Mouse (Mus musculus): ENCODE results near the gene Cyba.

Cyba gene

DNA sequence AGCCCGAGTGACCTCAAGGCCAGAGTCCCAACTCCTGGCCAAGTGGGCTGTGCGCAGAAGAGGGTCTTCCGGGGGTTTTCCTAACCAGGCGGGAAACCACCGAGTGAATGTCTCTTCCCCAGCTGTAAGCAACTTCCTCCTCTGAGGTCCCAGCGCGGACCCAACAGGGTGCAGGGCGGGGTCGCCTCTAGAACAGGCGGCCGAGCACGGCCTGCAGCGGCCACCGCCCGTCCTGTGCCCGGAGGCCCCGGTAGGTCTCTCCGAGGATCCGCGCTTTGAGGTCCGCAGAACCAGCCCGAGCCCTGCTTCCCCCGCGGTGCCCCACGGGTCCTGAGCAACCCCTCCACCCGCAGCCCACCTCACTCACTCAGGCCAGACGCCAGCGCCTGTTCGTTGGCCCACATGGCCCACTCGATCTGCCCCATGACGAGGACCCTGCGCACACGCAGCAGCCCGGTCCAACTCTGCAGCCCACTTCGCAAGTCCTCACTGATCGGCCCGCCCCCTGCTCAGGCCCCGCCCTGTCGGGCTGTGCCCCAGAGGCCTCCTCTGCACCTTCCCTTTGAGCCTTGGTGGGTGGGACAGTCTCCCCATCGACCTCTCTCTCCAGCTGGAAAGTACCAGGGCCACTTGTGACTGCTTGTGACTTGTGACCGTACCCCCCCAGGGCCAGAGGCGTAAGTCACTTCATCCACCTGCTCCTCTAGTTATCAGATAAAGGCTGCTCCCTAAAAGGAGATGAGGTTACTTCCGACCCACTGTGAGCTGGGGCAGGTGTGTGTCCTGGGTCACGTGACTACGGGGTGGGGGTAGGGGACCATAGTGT lies at the start of gene Cyba:
Cyba (minus strand) TSS at position 488 of the 826 bp plus-strand sequence.
- DNase-seq, result peak; percentile 84 to 91

DNA sequence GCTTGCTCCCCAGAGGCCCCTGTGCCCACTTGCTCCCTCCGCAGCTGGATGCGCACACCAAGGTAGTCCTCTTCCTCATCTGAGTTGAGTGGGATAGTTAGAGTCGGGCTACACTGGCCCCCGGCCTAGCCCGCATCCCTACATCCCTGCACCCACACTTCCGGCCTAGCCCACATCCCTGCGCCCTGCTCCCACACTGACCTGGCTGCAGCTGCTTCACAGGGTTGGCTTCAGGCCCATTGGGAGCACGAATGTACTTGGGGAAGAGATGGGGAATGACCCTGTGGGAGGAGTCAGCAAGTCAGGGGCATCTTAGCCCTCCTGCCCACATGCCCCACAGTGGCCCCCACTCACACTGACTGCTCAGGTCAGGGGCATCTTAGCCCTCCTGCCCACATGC lies 49.7 kb upstream of the Cyba start:
- DNase-seq, result no peak

DNA sequence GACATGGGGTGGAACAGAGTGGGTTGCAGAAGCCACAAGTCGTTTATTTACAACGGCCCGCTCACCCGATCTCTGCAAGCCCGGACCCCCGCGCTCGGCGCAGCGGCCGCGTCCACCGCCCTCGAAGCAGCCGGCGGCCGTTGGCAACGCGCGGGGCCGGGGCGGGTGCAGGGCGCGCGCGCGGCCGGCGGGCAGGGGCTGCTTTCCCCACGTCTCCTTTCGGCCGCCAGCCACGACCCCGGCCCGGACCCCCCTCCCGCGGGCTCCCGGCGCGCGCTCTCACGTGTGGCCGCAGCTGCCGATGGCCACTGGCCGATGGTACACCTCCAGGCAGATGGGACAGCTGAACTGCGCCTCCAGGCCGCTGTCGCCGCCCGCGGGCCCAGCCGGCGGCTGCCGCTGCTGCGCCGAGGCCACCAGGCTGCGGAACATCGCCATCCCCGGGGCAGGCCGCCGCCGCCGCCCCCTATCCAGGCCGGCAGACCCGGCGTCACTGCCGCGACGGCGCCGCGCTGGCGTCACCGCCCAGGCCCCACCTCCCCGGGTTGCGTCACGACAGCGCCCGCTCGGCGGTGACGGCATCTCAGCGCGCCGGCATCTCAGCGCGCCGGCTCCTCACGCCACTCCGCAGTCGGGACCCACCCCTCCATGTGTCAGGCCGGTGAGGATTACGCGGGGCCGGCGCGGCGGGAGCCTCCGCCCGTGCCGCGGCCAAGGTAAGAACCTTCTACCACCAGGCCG lies 43.0 kb upstream of the Cyba start, which contains the start of the genes Rnf166 and Ctu2:
Rnf166 (minus strand) TSS at position 485 of the 741 bp plus-strand sequence.
Ctu2 (plus strand) TSS at position 564 of the 741 bp plus-strand sequence.
- peak; percentile 95 to 96 for DNase-seq

DNA sequence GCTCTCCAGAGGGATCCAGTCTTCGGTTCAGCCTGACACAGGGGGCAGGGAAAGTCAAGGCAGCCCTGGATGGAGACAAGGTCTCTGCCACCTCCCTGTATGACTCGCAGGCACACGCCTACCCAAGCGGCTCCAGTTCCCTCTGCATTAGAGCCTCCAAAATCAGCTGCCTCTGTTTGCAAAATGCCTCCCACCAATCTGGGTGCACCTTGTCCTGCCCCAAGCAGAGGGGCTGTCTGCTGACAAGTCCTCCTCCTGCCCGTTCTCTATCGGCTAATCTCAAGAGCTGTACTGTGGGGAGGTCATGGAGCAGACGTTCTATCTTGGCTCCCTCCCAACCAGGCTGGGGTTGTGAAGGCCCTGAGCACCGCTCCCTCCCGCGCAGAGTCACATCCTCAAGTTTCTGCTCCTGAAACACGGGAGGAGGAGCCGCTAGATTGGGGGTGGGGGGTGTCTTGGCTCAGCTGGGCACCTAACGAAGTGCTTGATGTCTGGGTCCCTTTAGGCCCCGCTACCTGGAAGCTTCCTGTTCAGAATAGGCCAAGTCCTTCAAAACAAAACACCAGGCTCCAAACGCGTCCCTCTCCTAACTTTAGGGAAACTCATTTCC lies 42.3 kb upstream of the Cyba start:
- peak; percentile 54 to 69 for DNase-seq

DNA sequence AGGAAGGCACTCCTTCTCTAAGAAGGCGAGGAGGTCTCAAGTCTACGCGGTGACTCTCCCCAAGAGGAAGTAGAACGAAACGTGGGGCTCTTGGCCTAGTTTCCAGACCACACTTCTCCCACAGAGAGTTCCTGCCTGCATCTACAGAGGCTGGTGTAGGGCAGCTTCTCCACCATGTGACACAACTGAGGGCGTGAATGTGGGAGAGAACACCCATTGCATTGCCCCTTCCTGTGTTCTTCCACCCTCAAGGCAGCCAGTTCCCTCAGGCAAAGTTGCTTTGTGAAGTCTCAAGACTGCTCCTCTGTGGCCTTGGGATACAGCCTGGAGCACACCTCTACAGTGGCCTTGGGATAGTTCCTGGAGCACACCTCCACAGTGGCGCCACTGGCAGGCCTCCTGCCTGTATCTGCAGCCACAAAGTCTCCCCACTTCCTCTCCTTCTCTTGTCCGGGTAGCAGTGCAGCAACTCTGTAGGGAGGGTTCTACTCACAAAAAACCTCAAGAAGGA lies 41.2 kb upstream of the Cyba start:
- DNase-seq, result no peak

DNA sequence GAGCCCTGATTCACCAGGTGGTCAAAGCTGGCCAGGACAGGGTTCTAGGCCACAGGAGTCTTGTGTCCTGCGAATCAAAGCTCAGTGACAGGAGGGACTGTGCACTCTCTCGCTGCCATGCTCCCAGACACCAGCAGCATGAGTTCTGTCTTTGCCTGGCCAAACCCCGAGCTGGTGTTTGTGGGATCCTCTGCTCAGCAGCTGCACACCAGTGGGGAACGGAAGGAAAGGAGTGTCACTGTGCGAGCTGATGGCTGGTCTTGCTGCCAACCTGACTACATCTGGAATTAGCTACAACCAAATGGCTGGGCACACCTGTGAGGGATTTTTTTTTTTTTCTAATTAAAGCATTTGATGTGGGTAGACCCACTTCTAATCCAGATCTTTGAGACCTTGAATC lies 38.0 kb upstream of the Cyba start:
- DNase-seq, result no peak

DNA sequence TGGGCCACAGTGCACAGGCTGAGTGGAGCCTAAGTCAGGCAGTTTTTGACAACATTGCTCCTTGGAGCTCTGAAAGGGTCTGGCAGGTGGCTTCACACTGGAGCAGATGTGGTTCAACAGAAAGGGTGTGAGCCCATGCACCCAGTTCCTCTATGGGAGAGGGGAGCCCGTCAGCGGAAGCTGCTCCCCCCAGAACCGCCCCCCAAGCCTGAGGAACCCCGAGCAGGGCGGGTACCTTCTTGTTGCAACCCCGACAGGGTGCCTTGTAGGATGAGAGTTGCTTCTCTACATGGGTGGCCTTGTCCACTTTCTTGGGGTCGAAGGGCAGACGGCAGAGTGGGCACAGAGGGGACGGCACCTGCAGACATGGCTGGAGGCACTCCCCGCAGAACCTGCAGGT lies 37.2 kb upstream of the Cyba start:
- no peak for DNase-seq

DNA sequence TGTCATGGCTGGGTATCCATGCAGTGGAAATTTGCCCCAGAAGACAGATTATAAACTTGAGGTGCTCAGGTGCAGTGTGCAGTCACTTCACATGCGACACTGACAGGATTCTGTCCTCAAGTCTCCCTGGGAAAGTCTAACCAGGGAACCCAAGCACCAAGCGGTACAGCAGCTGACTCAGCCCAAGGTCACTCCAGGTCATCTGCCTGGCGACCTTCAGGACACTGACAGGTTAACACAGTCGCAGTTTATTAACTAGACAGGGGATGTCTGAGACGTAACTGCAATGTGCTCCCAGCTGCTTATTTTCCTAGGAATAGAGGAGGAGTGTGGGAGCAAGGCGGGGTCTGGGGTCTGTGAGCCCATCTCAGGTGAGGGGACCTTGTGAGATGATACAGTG lies 36.7 kb upstream of the Cyba start:
- DNase-seq, result no peak

DNA sequence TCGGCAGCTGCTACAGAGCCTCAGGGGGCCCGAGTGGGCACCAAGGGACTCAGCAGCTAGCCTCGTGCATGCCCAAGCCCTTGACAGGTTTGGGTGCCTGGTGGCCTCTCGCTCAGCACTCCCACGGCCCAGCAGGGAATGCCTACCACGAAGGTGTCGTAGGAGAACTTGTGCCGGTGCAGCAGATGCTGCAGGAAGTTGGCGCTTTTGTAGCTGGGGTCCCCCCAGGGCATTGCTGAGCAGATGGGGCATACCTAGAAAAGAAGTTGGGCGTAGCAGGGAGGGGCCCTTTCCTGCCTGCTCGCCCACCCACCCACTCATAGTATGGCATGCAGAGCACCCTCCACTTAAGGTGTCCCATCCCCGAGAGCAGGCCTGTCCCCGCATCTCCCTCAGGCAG lies 35.1 kb upstream of the Cyba start:
- DNase-seq, result no peak

DNA sequence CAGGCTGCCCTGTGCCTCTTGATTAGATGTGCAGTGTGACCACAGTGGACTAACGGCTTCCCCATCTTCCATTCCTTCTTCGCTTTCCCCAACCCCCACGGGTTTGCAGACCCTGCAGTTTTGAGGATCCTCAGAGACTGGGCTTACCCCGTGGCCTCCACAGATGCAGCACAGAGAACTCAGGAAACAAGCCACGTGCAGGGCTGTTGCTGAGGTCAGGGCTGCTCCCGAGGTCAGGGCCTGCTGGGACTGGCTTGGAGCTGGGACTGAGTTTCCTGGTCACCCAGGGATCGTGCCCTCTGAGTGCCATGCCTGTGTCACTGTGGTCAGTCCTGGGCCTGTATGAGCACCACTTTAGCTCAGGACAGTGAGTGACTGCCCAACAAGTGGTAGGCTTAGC lies 32.3 kb upstream of the Cyba start:
- DNase-seq, result no peak

DNA sequence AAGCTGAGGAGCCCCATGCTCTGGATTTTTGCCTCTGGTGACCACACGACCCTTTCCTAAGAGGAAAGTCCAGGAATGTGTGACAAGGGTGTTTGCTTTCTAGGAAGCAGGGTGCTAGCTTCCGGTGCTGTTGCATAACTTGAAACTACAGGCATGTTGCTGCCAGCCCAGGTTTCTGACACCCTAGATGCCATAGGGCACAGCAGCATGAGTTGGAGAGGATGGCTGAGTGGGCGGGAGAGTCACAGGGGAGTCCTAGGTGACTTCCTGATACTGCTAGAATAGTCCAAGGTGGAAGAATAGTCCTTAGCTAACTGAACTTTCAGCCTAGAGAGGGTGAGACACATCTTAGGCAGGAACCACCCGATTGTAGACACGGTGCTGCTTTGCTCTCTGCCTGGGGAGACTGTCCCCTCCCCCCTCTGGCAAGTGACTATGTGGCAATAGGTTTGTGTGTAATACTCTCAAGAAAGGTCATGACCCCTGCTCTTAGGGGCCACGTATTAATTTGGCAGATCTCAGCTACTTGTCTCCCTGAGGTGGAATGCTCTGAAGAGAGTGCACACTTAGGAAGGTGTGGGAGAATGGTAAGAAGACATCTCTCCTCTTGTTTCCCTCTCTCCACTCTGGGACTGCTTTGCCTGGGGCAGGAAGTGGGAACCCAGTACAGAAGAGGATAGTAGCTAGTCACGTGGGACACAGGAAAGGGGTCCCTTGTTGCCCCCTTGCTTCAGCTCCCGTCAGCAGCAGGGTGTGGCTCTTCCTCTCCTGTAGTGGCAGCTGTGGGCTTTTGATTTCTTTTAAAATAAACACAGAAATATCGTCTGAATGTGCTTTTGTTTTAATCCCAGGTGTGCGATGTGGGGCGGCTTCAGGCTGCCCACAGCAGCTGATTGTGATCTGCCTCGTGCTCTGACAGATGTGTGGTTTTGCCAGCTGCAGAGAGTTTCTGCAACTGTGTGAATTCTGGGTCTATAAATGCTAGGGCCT lies 31.2 kb upstream of the Cyba start:
- no peak for DNase-seq

DNA sequence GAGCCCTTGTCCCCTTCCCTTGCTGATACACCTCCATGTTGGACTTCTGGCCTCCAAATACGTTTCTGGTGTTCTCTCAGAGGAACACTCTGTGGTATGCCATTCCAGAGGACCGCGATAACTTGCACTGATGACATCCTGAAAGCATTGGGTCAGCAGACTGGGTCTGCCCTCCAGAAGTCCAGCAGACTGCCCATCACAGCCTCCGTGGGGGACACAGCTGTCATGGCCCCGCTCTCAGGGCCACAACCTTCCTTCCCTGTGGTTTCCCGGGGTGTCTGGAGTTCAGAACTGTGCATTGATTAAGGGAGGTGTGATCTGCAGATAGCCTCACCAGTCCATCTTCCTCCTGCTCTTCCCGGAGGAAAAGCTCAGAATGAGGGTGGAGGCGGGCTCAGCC lies 29.8 kb upstream of the Cyba start:
- no peak for DNase-seq

DNA sequence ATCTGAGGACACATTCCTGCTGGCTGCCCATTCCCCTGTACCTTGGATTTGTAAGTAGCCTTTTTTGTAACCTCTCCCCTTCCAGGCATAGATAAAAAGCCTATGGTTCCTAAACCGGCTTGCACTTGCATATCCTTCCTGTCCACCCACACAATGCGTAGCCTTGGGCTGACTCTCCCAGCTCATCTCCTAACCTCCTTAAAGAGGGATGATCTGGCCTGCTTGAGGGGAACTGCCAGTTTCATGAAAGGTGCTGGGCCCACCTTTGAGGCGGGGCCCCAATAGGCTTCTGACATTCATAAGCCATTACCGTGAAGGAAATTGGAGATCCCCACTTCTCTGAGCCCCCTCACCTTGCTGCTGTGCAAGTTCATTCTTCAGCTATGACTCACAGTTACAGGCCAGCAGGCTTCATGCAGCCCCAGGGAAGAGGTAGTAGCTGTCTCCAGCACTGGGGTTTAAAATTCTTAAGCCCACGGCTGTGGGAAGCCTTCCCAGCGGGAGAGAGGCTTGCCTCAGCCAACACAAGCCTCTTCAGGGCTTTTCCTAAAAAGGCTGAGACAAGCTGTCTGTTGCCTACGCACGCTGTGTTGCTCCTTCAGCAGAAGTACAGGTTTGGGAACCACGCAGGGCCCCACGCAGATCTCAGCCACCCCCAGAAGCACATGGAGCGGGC lies 28.9 kb upstream of the Cyba start:
- DNase-seq, result no peak

DNA sequence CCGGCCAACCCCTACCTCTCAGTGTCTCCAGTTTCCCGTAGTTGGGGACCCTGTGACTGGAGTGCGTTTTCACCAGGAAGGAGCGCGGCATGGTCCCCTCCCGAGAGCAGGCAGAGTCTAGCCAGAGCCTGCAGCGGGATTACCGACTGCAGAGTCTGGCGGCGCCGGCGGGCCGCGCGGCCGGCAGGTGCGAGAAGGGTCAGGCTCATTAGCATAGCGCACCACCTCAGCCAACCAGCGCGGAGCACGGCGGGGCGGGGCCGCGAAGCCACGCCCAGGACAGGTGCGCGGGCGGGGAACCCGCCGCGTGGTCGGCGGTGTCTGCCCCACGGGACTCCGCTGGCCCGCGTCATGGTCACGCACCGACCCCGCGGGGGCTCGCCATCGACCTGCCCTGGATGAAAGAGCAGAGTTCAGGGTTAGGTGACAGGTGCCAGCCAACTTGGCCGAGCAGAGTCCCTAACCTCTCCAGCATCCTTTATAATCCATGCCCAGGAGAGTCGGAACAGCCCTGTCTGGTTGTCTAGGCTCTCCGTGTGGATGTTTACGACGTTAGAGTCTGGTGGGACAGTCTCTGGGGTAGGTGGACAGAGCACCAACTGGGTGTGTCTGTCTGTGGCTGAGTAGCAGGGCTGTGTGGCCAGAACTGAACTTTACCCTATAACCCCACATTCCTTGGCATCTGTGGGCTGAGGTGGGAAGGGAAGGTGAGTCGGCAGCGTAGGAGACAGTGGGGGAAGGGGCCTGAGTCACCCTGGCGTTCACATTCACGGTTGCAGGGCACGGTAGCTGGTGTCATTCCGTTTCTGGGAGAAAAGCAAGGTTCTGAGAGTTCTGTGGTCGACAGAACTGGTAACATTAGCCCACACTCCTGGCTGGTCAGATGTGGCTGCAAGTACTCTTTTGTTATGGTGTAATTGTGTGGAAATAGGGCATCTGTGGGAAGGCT lies 28.1 kb upstream of the Cyba start, which contains the start of gene Snai3:
Snai3 (minus strand) TSS at position 210 of the 949 bp plus-strand sequence.
- peak; percentile 72 to 85 for DNase-seq

DNA sequence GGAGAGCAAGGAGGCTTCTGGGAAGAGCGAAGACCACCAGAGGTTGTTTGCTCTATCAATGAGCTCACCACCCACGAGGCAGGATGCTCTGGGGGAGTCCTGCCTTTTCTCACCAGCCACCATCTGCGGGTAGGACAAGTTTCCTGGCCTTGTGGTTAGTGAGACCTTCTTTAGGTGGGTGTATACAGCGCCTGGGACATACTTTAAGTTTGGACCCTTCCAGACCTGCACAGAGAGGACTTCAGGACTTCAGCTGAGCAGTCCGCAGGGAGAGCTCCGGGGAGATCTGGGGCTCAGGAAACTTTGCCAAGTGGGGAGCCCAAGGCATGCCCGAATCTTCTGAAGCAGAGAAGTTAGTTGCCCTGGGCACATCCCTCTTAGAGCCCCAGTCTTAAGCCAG lies 27.3 kb upstream of the Cyba start:
- DNase-seq, result no peak

DNA sequence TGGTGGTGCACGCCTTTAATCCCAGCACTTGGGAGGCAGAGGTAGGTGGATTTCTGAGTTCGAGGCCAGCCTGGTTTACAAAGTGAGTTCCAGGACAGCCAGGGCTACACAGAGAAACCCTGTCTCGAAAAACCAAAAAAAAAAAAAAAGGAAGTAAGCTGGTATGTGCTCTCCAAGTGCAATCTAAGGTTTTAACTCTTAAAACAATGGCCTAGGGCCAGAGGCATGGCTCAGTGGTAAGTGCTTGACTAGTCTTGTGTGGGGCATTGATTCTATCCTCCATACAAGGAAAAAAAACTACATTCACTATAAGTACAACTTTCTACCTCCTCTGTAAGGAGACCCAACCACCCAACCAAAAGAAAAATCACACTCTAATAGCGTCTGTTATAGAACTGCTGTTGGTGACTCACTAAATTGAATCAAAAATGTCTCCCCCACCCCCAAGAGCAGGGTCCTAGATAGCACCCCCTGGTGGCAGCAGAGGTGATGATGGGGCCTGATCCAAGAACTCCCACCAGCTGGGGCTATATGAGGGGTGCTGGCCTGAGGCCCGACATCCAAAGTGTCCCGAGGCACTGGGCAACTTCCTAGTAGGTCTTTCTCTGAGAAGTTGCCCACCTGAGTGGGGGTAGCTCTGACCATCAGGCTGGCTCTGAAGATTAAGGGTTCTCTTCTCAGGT lies 26.6 kb upstream of the Cyba start:
- DNase-seq, result peak; percentile 56 to 58

DNA sequence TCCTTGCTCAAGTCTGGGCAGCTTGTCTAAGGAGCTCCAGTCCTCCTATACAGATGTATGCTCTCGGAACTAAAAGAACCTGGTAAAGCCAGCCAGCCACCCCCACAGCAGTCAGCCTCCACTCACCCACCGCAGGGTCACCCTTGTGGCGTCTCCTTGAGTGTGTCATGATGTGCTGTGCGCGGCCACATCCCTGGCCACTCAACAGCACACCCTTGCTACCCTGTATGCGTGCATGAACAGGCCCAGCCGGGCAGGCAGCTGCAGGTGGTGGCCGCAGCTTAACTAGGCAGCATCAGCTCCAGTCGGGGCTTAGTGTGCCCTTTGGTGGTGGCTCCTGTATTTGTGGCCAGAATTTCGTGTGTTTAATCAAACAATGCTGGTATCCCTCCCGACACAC lies 24.4 kb upstream of the Cyba start:
- DNase-seq, result no peak

DNA sequence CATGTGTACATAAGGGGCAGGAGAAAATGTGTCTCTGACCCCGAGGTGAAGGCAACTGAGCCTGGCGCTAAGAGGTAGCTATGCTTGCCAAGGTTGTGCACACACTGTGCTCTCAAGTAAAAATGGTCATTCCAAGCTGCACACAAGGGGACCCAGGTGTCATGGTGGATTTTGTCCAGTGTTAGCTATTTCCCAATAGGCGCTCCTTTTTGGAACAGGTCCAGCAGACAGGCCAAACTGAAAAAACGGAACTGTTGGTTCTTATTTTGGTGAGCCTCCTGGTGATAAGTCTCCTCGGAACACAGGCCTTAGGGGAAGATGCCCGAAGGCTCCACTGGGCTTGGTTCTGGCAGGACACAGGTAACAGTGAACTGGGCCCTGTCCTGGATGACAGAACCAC lies 21.7 kb upstream of the Cyba start:
- DNase-seq, result no peak

DNA sequence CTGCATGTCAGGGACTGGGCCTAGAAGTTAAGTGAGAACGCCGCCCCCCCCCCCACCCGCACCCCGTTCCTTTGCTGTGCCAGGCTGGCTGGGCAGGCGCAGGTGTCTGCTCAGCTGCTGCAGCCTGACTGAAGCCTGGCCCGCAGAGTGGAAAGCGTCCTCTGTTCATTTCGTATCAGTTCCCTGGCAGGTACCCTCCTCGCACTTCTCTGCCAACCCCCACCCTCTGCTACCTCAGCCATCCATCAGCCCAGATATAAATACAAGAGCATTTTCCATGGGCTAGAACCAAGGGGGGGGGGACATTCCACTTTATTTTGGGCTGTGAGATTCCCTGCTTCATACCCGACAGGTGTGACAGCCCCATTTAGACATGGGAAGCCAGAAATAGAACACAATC lies 19.4 kb upstream of the Cyba start:
- no peak for DNase-seq

Measured in kidney, postnatal 4 days (tissue).